Mouse (Mus musculus) lung, embryonic 15.5 days (tissue): ENCODE data around the gene Pi4ka. TPM values are rescaled to one million over a fixed set of nuclear protein-coding genes. Genes with fewer than 3 reads are reported as not detected.

Source experiments
- ATAC-seq: fragments of 200-750 bp; cut with Nextera tagmentation; 2 replicates; pipeline ENCODE4 v1.8.0; 2017; ENCODE audit warnings: moderate number of reproducible peaks, borderline replicate concordance; ENCODE audit not compliant: low FRiP score, low TSS enrichment; ENCODE audit errors: extremely low read depth
- H3K27ac ChIP-seq: fragments of 300-500 bp; sonication (generic); 2 replicates; pipeline ENCODE4 v1.5.1; 2015; ENCODE audit warnings: moderate library complexity, mild to moderate bottlenecking, inconsistent platforms
- H3K27me3 ChIP-seq: fragments of 300-500 bp; sonication (generic); 2 replicates; pipeline ENCODE4 v1.6.1; 2015; ENCODE audit warnings: inconsistent platforms
- H3K36me3 ChIP-seq: fragments of 300-500 bp; sonication (generic); 2 replicates; pipeline ENCODE4 v1.6.1; 2015; ENCODE audit warnings: inconsistent platforms
- H3K4me1 ChIP-seq: fragments of 300-500 bp; sonication (generic); 2 replicates; pipeline ENCODE4 v1.6.1; 2015; ENCODE audit warnings: inconsistent platforms
- H3K4me2 ChIP-seq: fragments of 300-500 bp; sonication (generic); 2 replicates; pipeline ENCODE4 v1.6.1; 2015; ENCODE audit warnings: inconsistent platforms, mild to moderate bottlenecking, moderate library complexity
- H3K4me3 ChIP-seq: fragments of 300-500 bp; sonication (generic); 2 replicates; pipeline ENCODE4 v1.5.1; 2015; ENCODE audit warnings: mild to moderate bottlenecking, inconsistent platforms
- H3K9ac ChIP-seq: fragments of 300-500 bp; sonication (generic); 2 replicates; pipeline ENCODE4 v1.6.1; 2015; ENCODE audit warnings: inconsistent platforms
- H3K9me3 ChIP-seq: fragments of 300-500 bp; sonication (generic); 2 replicates; pipeline ENCODE4 v1.6.1; 2016; ENCODE audit warnings: inconsistent platforms
- WGBS: fragments of 180-500 bp; shearing (Covaris S2); methylation state at CpG from one replicate; pipeline ENCODE4 v1.1.7; 2015; 5-methylcytosine and 5-hydroxymethylcytosine counted together
- polyA plus RNA-seq: library from polyadenylated mRNA; unstranded; fragments of >200 nt; fragmentation: Nextera tagmentation; extraction: Ambion mirVana; gene quantifications from 2 replicates; pipeline ENCODE4 v1.2.1, GENCODE M21; 2015

The Pi4ka gene
- polyA plus RNA-seq, 1 experiment from 2014 or later: 29.1 TPM

DNA sequence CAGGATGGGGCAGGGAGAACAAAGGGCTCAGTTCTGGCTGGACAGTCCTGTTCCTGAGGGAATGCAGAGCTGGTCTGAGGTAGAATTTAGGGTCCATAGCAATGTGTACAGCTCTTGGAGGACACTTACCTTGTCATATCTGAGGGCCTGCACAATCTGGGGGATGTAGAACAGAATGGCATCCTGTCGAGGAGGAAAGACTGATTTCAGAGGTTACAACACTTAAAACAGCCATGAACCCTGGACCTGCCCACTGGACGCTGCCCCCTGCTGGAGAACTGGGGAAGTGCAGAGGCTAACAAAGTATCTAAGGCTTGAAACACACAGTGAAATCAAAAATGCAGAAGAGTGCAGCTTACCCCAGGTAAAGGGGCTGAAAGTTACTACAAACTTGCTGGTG, 113.4 kb downstream of the Pi4ka start:
- ATAC-seq: no peak
- WGBS: 0% methylated on average over 2 of the region's 2 CpGs
- Histone ChIP-seq H3K27ac (no peak overlapping the region), H3K27me3 (no peaks in the 10 kb centered on the region), H3K4me3 (no peak overlapping the region), H3K9me3 (no peaks in the 10 kb centered on the region), H3K36me3 (peaks cover 23% of the 10 kb centered on the region; the same call in 1 of the 2 replicates), H3K4me2 (no peak overlapping the region), H3K9ac (no peak overlapping the region), H3K4me1 (no peaks in the 10 kb centered on the region)

DNA sequence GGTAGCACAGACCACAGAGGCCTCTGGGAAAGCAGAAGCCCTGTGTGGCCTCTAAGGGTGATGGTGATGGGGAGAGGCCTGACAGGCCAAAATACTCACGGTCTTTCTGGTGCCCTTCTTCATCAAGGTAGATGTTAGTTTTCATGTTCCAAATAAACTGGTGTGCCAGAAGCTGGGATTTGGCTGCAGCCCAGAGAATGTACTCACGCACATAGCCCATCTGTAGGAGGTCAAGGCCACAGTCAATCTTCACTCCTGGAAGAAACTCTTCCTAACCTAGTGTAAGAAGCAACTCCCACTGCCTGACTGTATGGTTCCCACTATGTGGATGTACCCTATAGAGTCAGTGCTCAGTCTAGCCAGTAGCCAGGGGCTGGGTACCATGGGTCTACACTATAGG, 115.1 kb downstream of the Pi4ka start:
- WGBS: 87% methylated on average over 2 of the region's 2 CpGs
- peaks cover 17% of the 10 kb centered on the region for H3K36me3 ChIP-seq
- H3K27ac ChIP-seq: no peak overlapping the region
- no peak overlapping the region for H3K4me2 ChIP-seq
- no peak overlapping the region for H3K9ac ChIP-seq
- no peaks in the 10 kb centered on the region for H3K27me3 ChIP-seq
- H3K9me3 ChIP-seq: no peaks in the 10 kb centered on the region
- H3K4me3 ChIP-seq: no peak overlapping the region
- H3K4me1 ChIP-seq: no peaks in the 10 kb centered on the region
- no peak for ATAC-seq

DNA sequence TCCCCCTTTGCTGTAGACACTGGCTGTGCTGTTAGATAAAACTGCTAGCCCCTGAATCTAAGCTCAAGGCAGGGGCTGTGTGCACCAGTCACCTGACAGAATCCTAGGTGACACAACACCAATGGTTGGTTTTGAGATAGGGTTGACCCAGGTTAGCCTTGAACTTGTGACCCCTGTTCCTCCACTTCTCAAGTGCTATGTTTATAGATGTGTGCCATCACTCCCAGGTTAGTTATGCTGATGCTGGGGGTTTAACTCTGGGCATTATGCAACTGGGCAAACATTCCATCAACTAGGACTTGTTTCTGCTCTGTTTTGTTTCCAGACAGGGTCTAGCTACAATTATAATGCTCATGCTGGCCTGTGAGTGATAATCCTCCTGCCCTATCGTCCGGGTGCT, 119.0 kb downstream of the Pi4ka start:
- no peaks in the 10 kb centered on the region for H3K9me3 ChIP-seq
- 74% methylated on average over 2 of the region's 2 CpGs for WGBS
- H3K27ac ChIP-seq: no peak overlapping the region
- peaks cover 23% of the 10 kb centered on the region for H3K36me3 ChIP-seq
- no peak for ATAC-seq
- no peaks in the 10 kb centered on the region for H3K27me3 ChIP-seq
- no peak overlapping the region for H3K4me2 ChIP-seq
- no peak overlapping the region for H3K4me3 ChIP-seq
- H3K4me1 ChIP-seq: no peaks in the 10 kb centered on the region
- no peak overlapping the region for H3K9ac ChIP-seq

DNA sequence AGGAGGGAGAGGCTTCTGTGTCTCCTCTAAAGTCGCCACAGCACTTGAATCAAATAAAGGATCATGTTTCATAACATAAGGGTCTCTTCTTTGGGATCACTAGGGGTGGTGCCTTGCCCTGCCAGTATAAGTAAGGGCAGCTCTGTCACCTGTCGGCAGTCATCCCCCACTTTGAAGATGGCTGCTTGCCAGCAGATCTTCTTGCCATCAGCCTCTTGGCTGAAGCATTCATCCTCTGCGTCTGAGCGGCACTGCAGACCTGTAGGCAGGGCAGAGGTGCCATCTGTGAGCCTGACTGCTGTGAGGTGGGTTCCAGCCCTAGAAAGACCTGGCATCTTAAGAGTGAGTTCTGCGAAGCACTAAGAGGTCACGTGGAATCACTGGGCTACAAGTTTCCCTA, 123.0 kb downstream of the Pi4ka start:
- Histone ChIP-seq H3K4me1 (peaks cover under 1% of the 10 kb centered on the region; the same call in 1 of the 2 replicates), H3K27ac (no peak overlapping the region), H3K4me2 (no peak overlapping the region), H3K36me3 (peaks cover 26% of the 10 kb centered on the region), H3K4me3 (no peak overlapping the region), H3K9me3 (no peaks in the 10 kb centered on the region), H3K9ac (no peak overlapping the region), H3K27me3 (peaks cover 10% of the 10 kb centered on the region)
- no peak for ATAC-seq
- WGBS: 59% methylated on average over 6 of the region's 6 CpGs

DNA sequence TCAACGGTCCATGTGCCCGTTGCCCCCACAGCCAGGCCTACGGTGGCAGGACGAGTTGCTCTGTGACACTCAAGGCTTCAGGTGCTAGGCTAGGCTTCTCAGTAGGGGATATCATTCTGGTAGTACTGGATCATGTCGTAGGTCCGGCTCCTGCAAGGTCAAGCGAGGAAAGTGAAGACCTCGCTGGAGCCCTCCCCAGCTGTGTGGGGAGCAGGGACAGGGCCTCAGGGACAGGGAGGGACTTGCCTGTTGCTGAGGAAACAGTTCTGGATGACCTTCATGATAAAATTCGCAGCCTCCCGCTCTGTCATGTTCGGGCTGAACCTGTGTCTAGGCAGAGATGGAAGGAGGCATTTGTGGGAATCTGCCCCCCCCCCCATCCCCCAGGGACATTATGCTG, 125.6 kb downstream of the Pi4ka start:
- Histone ChIP-seq H3K4me1 (peaks cover 19% of the 10 kb centered on the region), H3K4me3 (no peak overlapping the region), H3K4me2 (no peak overlapping the region), H3K27me3 (peaks cover 27% of the 10 kb centered on the region), H3K9ac (no peak overlapping the region), H3K36me3 (peaks cover 21% of the 10 kb centered on the region; the same call in 1 of the 2 replicates), H3K9me3 (no peaks in the 10 kb centered on the region), H3K27ac (no peak overlapping the region)
- ATAC-seq: no peak
- 88% methylated on average over 11 of the region's 11 CpGs for WGBS

DNA sequence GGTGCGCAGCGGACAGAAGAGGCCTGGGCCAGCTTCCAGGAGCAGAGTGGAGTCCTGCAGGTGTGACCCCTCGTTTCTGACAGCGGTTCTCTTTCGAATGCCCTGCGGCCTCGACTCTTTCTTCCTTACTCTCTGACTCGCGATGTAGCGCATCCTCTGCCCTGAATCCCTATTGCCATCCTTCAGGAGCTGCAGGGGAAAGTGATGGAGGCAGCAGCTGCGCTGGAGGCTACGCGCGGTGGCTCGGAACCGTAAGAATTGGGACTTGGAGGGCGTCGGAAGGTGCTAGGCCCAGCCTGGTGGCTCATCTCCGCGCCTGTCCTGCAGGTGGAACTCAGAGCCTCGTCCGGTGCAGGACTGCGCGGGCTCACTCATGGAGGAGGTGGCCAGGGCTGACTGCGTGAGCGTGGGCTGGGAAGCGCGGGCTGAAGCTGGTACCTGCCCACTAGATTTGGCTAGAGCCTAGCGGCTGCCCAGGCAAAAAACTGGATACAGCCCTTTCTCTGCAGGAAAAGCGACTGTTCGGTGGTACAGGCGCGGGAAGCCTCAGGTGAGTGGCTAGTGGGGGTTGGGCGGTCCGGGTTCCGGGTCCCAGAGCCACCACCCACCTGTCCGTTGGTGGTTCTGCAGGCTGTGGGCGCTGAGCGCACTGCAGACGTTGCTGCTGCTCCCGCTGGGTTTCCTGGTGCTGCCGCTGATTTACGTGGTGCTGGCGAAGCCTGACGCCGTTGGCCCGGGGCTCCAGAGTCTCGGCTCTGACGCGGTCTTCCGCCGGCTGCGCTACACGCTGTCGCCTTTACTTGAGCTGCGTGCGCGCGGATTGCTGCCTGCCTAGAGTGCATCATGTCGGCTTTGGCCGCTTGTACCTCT, 128.5 kb downstream of the Pi4ka start:
- peak; percentile 40; the same call in 1 of the 2 replicates for ATAC-seq
- Histone ChIP-seq H3K4me1 (peaks cover 19% of the 10 kb centered on the region), H3K9ac (peak overlapping the region; percentile 16; the same call in 1 of the 2 replicates), H3K27me3 (peaks cover 27% of the 10 kb centered on the region), H3K4me2 (peak overlapping the region; percentile 98), H3K9me3 (no peaks in the 10 kb centered on the region), H3K27ac (no peak overlapping the region), H3K4me3 (peak overlapping the region; percentile 60), H3K36me3 (peaks cover 18% of the 10 kb centered on the region; the same call in 1 of the 2 replicates)
- WGBS: 5% methylated on average over 61 of the region's 61 CpGs

DNA sequence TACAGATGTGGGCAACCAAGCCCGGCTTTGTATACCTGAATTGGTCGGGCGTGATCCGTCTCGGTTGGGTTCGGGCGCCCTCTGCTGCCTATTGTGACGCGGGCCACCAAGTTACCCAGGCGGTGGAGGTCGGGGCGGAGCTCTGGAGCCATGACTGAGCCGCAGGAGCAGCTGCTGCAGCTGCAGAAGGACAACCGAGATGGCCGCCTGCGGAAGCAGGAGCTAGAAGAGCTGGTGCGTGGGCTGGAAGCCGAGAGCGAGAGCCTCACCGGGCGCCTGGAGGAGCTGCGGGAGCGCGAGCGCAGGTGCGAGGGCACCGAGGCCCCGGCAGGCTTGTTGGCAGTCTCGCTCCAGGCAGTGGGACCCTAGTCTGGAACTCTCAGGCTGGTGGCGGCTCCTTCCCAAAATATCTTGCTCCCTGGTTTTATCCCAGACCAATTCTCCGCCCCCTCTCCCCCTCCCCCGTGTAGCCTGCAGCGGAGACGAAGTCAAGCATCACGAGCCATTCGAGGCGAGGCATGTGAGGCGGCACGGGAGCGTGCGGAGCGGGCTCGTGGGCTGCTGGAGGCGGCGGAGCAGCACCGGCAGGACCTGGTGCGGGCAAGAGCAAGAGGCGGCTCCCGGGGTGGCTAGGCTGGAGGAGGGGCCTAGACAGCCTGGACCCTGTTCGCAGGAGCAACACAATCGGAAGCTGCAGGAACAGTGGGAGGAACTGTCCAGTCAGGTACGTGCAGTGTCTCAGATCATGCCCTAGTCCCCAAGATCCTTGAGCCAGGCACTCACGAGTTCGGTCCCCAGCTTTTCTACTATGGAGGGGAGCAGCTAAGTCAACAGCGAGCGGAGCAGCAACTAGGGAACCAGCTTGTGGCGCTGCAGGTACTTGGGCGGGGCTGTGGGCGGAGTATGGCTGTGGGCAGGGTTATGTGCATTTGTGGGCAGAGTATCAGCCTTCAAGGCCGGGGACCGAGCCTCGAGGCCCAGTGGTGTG, 129.7 kb downstream of the Pi4ka start:
- Histone ChIP-seq H3K9ac (peak overlapping the region; percentile 40), H3K4me3 (peak overlapping the region; percentile 60), H3K27me3 (peaks cover 27% of the 10 kb centered on the region), H3K9me3 (no peaks in the 10 kb centered on the region), H3K4me2 (peak overlapping the region; percentile 98), H3K36me3 (peaks cover 6% of the 10 kb centered on the region; the same call in 1 of the 2 replicates), H3K27ac (peak overlapping the region; percentile 45; the same call in 1 of the 2 replicates), H3K4me1 (peaks cover 19% of the 10 kb centered on the region)
- under 1% methylated on average over 62 of the region's 62 CpGs for WGBS
- peak; percentile 83 for ATAC-seq

DNA sequence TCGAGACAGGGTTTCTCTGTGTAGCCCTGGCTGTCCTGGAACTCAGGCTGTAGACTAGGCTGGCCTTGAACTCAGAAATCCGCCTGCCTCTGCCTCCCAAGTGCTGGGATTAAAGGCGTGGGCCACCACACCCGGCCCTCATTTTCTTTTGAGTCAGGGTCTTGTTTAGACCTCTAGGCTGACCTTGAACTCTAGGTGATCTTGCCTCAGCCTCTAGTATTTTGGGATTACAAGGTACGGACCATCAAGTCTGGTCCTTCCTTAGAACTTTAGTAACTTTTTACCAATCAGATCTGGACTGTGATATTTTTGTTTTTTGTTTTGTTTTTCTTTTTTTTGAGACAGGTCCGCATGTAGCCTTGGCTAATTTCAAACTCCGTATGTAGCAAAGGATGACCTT, 130.4 kb downstream of the Pi4ka start, which contains the start of gene Tmem191c:
Tmem191c (plus strand) TSS at position 357 of the 400 bp plus-strand sequence.
- Histone ChIP-seq H3K9me3 (no peaks in the 10 kb centered on the region), H3K4me3 (peak within 1 kb of the TSS; percentile 60), H3K36me3 (peaks cover 6% of the 10 kb centered on the region; the same call in 1 of the 2 replicates), H3K27me3 (peaks cover 27% of the 10 kb centered on the region), H3K27ac (peak within 1 kb of the TSS; percentile 45; the same call in 1 of the 2 replicates), H3K4me1 (peaks cover 19% of the 10 kb centered on the region), H3K9ac (peak within 1 kb of the TSS; percentile 40), H3K4me2 (peak within 1 kb of the TSS; percentile 98)
- ATAC-seq: no peak
- 58% methylated on average over 7 of the region's 7 CpGs for WGBS

DNA sequence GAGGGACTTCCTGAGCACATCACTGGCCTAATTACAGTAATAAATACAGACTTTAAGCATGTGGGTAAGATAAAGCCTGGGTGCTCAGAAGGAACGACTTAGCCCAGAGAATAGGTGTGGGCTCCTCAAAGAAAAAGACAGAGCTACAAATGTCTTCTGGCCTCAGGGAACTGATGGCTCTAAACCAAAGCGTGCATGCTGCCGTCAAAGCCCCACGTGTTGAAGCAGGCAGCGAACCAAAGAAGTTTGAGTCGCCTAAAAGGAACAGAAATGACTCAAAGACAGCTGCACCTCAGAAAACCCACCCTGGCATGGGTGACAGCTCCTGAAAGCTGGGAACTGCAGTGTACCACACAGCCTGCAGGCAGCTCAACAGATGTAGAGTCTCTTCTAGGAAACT, 134.3 kb downstream of the Pi4ka start:
- Histone ChIP-seq H3K36me3 (no peaks in the 10 kb centered on the region), H3K9ac (no peak overlapping the region), H3K27ac (no peak overlapping the region), H3K4me1 (peaks cover 5% of the 10 kb centered on the region), H3K9me3 (no peaks in the 10 kb centered on the region), H3K4me2 (no peak overlapping the region), H3K4me3 (no peak overlapping the region), H3K27me3 (peaks cover 3% of the 10 kb centered on the region)
- 76% methylated on average over 6 of the region's 6 CpGs for WGBS
- no peak for ATAC-seq

DNA sequence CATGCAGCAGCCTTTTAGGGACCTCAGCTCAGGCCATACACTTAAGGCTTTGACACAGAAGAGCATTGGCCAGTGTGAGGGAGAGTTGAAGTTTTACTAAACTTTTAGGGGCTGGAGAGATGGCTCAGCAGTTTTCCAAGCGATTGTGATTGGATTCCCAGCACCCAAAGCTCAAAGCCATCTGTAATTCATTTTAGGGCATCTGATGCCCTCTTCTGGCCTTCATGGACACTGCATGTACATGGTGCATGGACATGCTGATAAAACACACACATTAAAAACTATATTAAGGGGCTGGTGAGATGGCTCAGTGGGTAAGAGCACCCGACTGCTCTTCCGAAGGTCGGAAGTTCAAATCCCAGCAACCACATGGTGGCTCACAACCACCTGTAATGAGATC, 135.0 kb downstream of the Pi4ka start:
- Histone ChIP-seq H3K4me3 (no peak overlapping the region), H3K27ac (no peak overlapping the region), H3K27me3 (no peaks in the 10 kb centered on the region), H3K4me1 (no peaks in the 10 kb centered on the region), H3K9me3 (no peaks in the 10 kb centered on the region), H3K9ac (no peak overlapping the region), H3K36me3 (no peaks in the 10 kb centered on the region), H3K4me2 (no peak overlapping the region)
- 58% methylated on average over 4 of the region's 4 CpGs for WGBS
- ATAC-seq: no peak

DNA sequence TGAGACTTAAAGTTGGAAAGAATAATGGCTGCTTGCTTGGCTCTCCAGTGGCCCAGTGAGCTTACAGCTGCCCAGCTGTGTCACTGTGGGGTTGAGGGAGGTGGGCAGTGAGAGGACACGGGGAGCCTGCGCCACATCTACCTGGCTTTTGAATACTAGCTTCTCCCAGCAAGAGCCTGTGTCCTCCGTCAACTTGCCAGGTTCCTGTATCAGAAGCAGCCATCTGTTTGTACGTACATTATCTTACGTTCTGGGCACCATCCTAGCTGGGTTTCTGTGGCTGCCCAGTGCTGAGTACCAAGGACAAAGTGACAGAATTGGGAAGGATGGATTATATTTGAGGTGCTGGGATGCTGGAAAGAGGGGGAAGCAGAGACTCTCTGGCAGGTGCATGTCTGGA, 136.2 kb downstream of the Pi4ka start:
- no peaks in the 10 kb centered on the region for H3K4me1 ChIP-seq
- no peaks in the 10 kb centered on the region for H3K27me3 ChIP-seq
- H3K27ac ChIP-seq: no peak overlapping the region
- ATAC-seq: no peak
- H3K4me2 ChIP-seq: no peak overlapping the region
- 84% methylated on average over 5 of the region's 5 CpGs for WGBS
- H3K36me3 ChIP-seq: no peaks in the 10 kb centered on the region
- no peak overlapping the region for H3K9ac ChIP-seq
- no peak overlapping the region for H3K4me3 ChIP-seq
- no peaks in the 10 kb centered on the region for H3K9me3 ChIP-seq
